Mouse (Mus musculus): ENCODE measurements around the gene Coil. TPM values are rescaled to one million over a fixed set of nuclear protein-coding genes. Genes with fewer than 3 reads are reported as not detected.
A peak's percentile ranks its signal among the peaks of the same experiment; 100 is the strongest.

The Coil gene
- polyA plus RNA-seq, 1 experiment = 3.1 TPM

- no peak for TF ChIP-seq FLI1 (IDR thresholded peaks at IDR 0.05; ENCODE audit: low read length)
- TF ChIP-seq GATA1 (IDR thresholded peaks at IDR 0.05; ENCODE audit: borderline replicate concordance, low read length) = no peak
- peaks cover 78% of the 10 kb centered on the region for H3K4me1 ChIP-seq
- H3K36me3 ChIP-seq (replicated peaks; ENCODE audit: low read length) = peaks cover 54% of the 10 kb centered on the region
- H3K4me3 ChIP-seq (replicated peaks) = peak overlapping the region; percentile 85
- H3K27me3 ChIP-seq (replicated peaks) = no peaks in the 10 kb centered on the region
- H3K9me3 ChIP-seq = no peaks in the 10 kb centered on the region
Observed at GRCm38 (mm10) chr11:89002068-89002467, 32.0 kb downstream of the Coil start.

- Histone ChIP-seq H3K36me3 (replicated peaks; ENCODE audit: low read length) (peaks cover 59% of the 10 kb centered on the region), H3K4me1 (peaks cover 77% of the 10 kb centered on the region), H3K4me3 (replicated peaks) (peak overlapping the region; percentile 85), H3K9me3 (no peaks in the 10 kb centered on the region), H3K27me3 (replicated peaks) (no peaks in the 10 kb centered on the region)
- TF ChIP-seq FLI1 (IDR thresholded peaks at IDR 0.05; ENCODE audit: low read length) = no peak
- TF ChIP-seq GATA1 (IDR thresholded peaks at IDR 0.05; ENCODE audit: borderline replicate concordance, low read length) = no peak
Observed at GRCm38 (mm10) chr11:89002621-89003020, 32.6 kb downstream of the Coil start.

DNA sequence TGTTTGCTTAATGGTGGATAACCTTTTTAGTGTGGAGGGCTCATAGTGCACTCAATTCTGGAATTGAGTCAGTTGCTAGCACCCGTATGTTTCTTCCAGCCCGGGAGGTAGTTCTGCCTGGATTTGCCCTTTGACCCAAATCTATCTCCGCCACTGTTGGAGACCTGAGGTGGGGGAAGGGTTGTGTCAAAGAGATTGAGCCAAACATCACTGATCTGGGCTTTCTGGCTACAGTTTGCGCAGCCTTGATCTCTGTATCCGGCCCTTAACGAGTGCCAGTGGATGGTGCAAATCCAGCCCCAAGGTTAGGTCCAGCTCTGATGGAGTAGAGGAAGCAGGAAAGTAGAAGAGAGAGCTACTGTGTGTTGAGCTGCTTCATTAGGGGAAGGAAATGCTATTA is 33.0 kb downstream of the Coil start:
- H3K36me3 ChIP-seq (replicated peaks; ENCODE audit: low read length) = peaks cover 63% of the 10 kb centered on the region
- no peak for TF ChIP-seq FLI1 (IDR thresholded peaks at IDR 0.05; ENCODE audit: low read length)
- TF ChIP-seq GATA1 (IDR thresholded peaks at IDR 0.05; ENCODE audit: borderline replicate concordance, low read length) = no peak
- peaks cover 72% of the 10 kb centered on the region for H3K4me1 ChIP-seq
- no peaks in the 10 kb centered on the region for H3K27me3 ChIP-seq (replicated peaks)
- H3K9me3 ChIP-seq = no peaks in the 10 kb centered on the region
- H3K4me3 ChIP-seq (replicated peaks) = peak overlapping the region; percentile 85

- no peak for TF ChIP-seq FLI1 (IDR thresholded peaks at IDR 0.05; ENCODE audit: low read length)
- TF ChIP-seq GATA1 (IDR thresholded peaks at IDR 0.05; ENCODE audit: borderline replicate concordance, low read length) = no peak
- Histone ChIP-seq H3K36me3 (replicated peaks; ENCODE audit: low read length) (peaks cover 69% of the 10 kb centered on the region), H3K9me3 (no peaks in the 10 kb centered on the region), H3K4me1 (peaks cover 66% of the 10 kb centered on the region), H3K4me3 (replicated peaks) (peak overlapping the region; percentile 64), H3K27me3 (replicated peaks) (no peaks in the 10 kb centered on the region)
Observed at GRCm38 (mm10) chr11:89003726-89004125, 33.7 kb downstream of the Coil start.

GRCm38 (mm10) chr11:89005473-89005872 is 35.4 kb downstream of the Coil start:
- Histone ChIP-seq H3K4me3 (replicated peaks) (peak overlapping the region; percentile 30), H3K36me3 (replicated peaks; ENCODE audit: low read length) (peaks cover 87% of the 10 kb centered on the region), H3K4me1 (peaks cover 52% of the 10 kb centered on the region), H3K27me3 (replicated peaks) (no peaks in the 10 kb centered on the region), H3K9me3 (no peaks in the 10 kb centered on the region)
- TF ChIP-seq GATA1 (IDR thresholded peaks at IDR 0.05; ENCODE audit: borderline replicate concordance, low read length) = no peak
- TF ChIP-seq FLI1 (IDR thresholded peaks at IDR 0.05; ENCODE audit: low read length) = no peak

DNA sequence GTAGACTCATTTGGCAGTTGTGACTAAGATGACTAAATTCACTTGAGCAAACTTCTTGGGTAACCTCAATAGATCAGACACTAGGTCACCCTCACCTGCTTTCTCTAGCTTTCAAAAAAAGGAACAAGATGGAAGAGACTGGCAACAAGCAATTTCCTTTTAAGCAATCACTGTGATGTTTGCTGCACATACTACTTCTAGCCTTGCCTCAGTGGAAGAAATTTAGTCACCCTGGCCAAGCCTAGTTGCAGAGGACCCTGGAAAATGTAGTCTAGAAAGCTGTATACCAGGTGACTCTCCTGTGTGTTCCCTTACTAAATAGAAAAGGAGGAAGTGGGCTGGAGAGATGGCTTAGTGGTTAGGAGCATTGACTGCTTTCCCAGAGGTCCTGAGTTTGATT is 36.4 kb downstream of the Coil start:
- H3K9me3 ChIP-seq = no peaks in the 10 kb centered on the region

DNA sequence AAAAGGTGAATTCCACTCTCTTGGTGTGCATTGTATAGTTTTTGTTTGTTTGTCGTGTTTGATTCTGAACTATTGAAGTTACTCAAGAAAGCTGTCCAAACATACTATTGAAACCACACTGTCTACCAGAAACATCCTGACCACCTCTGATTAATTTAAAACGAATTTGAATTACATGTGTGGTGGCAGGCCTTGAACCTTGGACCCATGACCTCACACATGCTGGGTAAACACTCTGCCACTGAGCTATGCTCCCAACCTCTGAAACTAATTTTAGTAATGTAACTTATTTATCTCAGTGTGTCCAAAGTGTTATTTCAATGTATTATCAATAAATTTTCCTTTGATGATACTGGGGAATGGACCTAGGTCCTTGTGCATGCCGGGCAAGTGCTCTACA is 37.5 kb downstream of the Coil start:
- TF ChIP-seq FLI1 (IDR thresholded peaks at IDR 0.05; ENCODE audit: low read length) = no peak
- TF ChIP-seq GATA1 (IDR thresholded peaks at IDR 0.05; ENCODE audit: borderline replicate concordance, low read length) = no peak
- Histone ChIP-seq H3K36me3 (replicated peaks; ENCODE audit: low read length) (peaks cover 96% of the 10 kb centered on the region), H3K27me3 (replicated peaks) (no peaks in the 10 kb centered on the region), H3K9me3 (no peaks in the 10 kb centered on the region), H3K4me3 (replicated peaks) (no peak overlapping the region), H3K4me1 (peaks cover 31% of the 10 kb centered on the region)

More for the DNA sequence above, 36.4 kb downstream of the Coil start:
- peaks cover 92% of the 10 kb centered on the region for H3K36me3 ChIP-seq (replicated peaks; ENCODE audit: low read length)
- no peaks in the 10 kb centered on the region for H3K27me3 ChIP-seq (replicated peaks)
- TF ChIP-seq FLI1 (IDR thresholded peaks at IDR 0.05; ENCODE audit: low read length) (no peak), GATA1 (IDR thresholded peaks at IDR 0.05; ENCODE audit: borderline replicate concordance, low read length) (no peak)
- H3K4me3 ChIP-seq (replicated peaks) = no peak overlapping the region
- H3K4me1 ChIP-seq = peaks cover 43% of the 10 kb centered on the region

DNA sequence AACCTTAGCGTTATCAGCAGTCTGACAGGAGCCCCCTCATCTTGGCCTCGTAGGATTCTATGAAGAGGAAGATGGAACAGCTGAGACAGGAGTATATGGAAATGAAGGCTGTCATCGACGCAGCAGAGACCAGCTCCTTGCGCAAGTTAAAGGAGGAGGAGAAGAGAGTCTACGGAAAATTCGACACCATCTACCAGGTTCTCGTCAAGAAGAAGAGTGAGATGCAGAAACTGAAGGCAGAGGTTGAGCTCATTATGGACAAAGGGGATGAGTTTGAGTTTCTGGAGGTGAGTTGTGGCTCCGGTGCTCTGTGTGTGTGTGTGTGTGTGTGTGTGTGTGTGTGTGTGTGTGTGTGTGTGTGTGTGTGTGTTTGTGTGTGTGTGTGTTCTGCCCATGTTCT is 39.0 kb downstream of the Coil start:
- Histone ChIP-seq H3K36me3 (replicated peaks; ENCODE audit: low read length) (peaks cover 96% of the 10 kb centered on the region), H3K4me3 (replicated peaks) (no peak overlapping the region), H3K4me1 (peaks cover 16% of the 10 kb centered on the region), H3K9me3 (no peaks in the 10 kb centered on the region), H3K27me3 (replicated peaks) (no peaks in the 10 kb centered on the region)
- TF ChIP-seq FLI1 (IDR thresholded peaks at IDR 0.05; ENCODE audit: low read length) (no peak), GATA1 (IDR thresholded peaks at IDR 0.05; ENCODE audit: borderline replicate concordance, low read length) (no peak)

DNA sequence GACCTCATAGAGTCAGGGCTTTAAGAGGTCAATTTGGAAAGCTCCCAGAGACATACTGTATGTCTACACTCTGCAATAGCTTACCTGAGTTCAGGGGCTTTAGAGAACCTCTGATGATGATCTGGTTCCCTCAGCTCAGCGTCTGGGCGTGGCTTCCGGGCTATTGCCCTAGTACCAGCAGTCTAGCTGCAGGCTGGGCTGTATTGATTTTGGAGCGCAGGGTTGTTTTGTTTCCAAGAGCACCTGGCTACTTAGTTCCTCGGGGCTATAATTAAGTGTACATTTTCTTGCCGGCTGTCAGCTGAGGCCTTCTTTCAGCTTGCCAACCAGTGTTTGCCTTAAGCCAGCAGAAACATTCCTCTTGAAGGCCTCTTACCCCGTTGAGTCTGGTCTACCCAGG is 39.4 kb downstream of the Coil start:
- no peaks in the 10 kb centered on the region for H3K27me3 ChIP-seq (replicated peaks)
- peaks cover 13% of the 10 kb centered on the region for H3K4me1 ChIP-seq
- H3K4me3 ChIP-seq (replicated peaks) = no peak overlapping the region
- no peak for TF ChIP-seq GATA1 (IDR thresholded peaks at IDR 0.05; ENCODE audit: borderline replicate concordance, low read length)
- TF ChIP-seq FLI1 (IDR thresholded peaks at IDR 0.05; ENCODE audit: low read length) = no peak
- peaks cover 97% of the 10 kb centered on the region for H3K36me3 ChIP-seq (replicated peaks; ENCODE audit: low read length)
- H3K9me3 ChIP-seq = no peaks in the 10 kb centered on the region

GRCm38 (mm10) chr11:89012241-89012640 is 42.2 kb downstream of the Coil start:
- H3K36me3 ChIP-seq (replicated peaks; ENCODE audit: low read length) = peaks cover 99% of the 10 kb centered on the region
- no peak overlapping the region for H3K4me3 ChIP-seq (replicated peaks)

More at GRCm38 (mm10) chr11:89012241-89012640, 42.2 kb downstream of the Coil start:
- TF ChIP-seq GATA1 (IDR thresholded peaks at IDR 0.05; ENCODE audit: borderline replicate concordance, low read length) = no peak
- no peak for TF ChIP-seq FLI1 (IDR thresholded peaks at IDR 0.05; ENCODE audit: low read length)
- Histone ChIP-seq H3K27me3 (replicated peaks) (no peaks in the 10 kb centered on the region), H3K9me3 (no peaks in the 10 kb centered on the region), H3K4me1 (peaks cover 17% of the 10 kb centered on the region)
